Mouse (Mus musculus) spleen, postnatal 10 days (tissue): ENCODE data around the gene Nme8.
A peak's percentile ranks its signal among the peaks of the same experiment; 100 is the strongest.

Experiments used
- DNase-seq, 2 experiments: peaks; one replicate each; pipeline ENCODE4 v3.0.0; 2021 to 2022; ENCODE audit warnings: low spot score in 2 of 2

Nme8 gene

GRCm38 (mm10) chr13:19640203-19640851 lies 57.3 kb downstream of the Nme8 start:
- DNase-seq, result no peak

GRCm38 (mm10) chr13:19636131-19636530 lies 61.5 kb downstream of the Nme8 start:
- DNase-seq, result no peak

GRCm38 (mm10) chr13:19630768-19631709 lies 66.6 kb downstream of the Nme8 start:
- peak in 1 of 2 experiments; percentile 4 for DNase-seq

GRCm38 (mm10) chr13:19626473-19626872 lies 71.1 kb downstream of the Nme8 start:
- DNase-seq, result no peak

DNA sequence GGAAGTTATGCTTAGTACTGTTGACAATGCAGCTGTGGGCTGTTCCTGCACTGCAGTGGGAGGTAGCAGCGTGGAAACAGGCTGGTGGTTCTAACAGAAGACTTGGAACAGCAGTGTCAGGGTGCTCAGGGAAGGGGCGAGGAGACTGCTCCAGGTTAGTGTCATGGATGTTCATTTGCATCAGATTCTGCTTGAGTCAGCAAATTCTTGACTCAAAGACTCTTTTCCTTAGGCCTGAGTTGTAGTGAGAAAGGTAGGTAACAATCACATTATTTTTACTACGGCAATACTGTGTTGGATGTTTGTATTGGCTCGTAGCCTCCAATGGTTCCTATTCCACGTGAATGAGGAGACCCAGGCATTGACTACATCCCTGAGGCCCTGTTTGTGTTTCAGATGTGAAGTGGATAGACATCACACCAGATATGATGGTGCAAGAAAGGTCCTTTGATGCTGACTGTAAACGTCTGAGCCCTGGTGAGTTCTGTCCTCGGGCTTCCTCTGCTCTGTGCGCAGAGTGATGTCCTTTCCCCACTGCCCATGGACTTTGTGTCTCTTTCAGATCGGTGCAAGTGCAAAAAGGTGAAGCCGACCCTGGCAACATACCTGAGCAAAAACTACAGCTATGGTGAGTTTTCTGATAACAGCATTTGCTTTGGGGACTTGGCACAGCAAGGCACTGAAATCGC lies 72.8 kb downstream of the Nme8 start:
- DNase-seq, result no peak

- peak in 1 of 2 experiments; percentile 19 for DNase-seq
Observed at GRCm38 (mm10) chr13:19623228-19623905, 74.2 kb downstream of the Nme8 start.

- peak in 1 of 2 experiments; percentile 53 for DNase-seq
Observed at GRCm38 (mm10) chr13:19622573-19623227, 74.9 kb downstream of the Nme8 start, which contains the start of gene Sfrp4. Gene Sfrp4, plus strand, starts transcription at chr13:19623104.

- peak; percentile 75 for DNase-seq
Observed at GRCm38 (mm10) chr13:19619216-19619927, 78.2 kb downstream of the Nme8 start, which contains the start of gene Epdr1. Gene Epdr1, minus strand, starts transcription at chr13:19619927.

- DNase-seq, result no peak
Observed at GRCm38 (mm10) chr13:19618841-19619215, 78.8 kb downstream of the Nme8 start.

DNA sequence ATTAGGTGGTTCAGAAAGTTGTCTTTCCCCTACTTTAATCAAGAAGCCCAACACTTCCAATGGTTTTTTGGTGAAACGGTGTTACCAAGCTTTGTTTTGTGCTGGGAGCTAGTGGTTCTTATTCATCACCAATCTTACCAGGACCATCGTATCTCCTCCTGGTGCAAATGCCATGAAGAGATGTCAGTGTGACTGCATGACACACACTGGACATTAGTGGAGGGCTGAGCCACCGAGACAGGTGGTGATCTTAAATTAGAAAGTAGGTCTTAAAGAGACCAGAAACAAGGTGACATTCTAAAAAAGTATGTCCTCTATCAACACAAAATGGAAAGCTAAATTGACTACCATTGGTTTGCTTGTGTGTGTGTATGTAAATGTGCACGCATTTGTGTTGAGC lies 79.5 kb downstream of the Nme8 start:
- DNase-seq, result no peak

DNA sequence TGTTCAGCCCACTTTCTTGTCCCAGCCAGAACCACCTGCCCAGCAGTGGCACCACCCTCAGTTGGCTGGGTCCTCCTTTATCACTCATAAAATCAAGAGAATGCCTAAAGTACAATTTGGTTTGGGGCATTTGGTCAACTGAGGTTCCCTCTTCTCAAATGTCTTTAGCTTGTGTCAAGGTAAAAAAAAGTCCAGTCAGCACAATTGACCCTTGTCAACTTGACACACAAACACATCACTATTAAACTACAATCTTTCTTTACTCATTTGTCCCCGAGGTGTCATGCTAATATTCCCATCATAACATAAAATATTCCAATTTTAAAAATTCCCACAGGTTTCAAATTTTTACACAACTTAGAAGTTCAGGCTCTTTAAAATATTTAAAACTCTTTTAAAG lies 83.3 kb downstream of the Nme8 start:
- no peak for DNase-seq

DNA sequence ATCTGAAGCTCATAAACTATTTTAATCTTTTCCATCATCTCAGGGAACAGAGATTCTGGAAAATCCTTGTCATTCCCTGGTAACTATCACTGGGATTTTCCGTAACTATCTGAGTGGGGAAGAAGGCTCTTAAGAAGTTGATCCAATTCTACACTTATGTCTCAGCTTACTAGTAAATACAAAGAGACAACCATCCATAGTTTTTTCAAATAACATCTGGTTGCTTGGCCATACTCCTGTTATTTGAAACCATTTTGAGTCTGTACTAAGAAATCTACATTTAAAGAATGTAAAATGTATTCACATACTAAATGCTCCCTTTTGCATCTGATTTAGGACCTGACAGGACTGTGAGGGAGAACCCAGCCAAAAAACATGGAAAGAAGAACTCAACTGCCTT lies 84.2 kb downstream of the Nme8 start:
- DNase-seq, result no peak

DNA sequence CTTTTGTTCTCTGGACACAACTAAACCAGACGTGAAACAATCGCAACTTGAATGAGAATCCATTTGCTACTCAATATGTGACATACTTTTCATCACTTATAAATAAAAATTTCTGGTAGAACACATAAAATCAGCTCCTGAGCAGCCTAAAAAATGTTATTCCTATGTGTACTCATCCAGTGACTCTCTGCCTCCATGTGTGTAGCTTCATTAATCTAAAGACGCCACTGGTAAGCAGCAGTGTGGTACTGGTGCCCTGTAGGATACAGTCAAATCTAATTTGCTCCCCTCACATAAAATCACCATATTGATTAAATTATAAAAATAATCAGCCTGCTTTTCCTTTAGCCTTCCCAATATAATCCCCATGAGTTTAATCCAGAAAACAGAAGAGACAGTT lies 84.6 kb downstream of the Nme8 start:
- no peak for DNase-seq

GRCm38 (mm10) chr13:19612348-19612747 lies 85.2 kb downstream of the Nme8 start:
- peak in 1 of 2 experiments; percentile 49 for DNase-seq

- DNase-seq, result no peak
Observed at GRCm38 (mm10) chr13:19608120-19608519, 89.5 kb downstream of the Nme8 start.

GRCm38 (mm10) chr13:19604916-19605315 lies 92.7 kb downstream of the Nme8 start:
- no peak for DNase-seq

GRCm38 (mm10) chr13:19603719-19604118 lies 93.9 kb downstream of the Nme8 start:
- DNase-seq, result no peak

DNA sequence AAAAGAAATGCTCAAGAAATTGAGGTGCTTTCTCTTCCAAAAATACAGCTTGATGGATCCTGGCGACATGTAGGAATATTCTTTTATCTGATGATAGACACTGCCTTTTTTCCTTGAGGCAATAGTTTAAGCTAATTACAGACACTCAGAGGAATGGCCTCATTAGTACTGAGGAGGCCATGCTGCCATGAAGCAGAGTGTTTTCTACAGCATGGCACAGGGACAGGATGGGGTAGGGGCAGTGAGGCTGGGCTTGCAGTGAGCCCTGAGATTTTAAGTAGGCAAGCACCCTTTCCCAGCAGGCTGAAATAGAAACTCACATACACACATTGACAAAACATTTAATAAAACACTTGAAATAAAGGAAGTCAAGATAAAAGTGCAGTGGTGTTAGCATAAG lies 95.1 kb downstream of the Nme8 start:
- DNase-seq, result no peak

- no peak for DNase-seq
Observed at GRCm38 (mm10) chr13:19599242-19599641, 98.4 kb downstream of the Nme8 start.

DNA sequence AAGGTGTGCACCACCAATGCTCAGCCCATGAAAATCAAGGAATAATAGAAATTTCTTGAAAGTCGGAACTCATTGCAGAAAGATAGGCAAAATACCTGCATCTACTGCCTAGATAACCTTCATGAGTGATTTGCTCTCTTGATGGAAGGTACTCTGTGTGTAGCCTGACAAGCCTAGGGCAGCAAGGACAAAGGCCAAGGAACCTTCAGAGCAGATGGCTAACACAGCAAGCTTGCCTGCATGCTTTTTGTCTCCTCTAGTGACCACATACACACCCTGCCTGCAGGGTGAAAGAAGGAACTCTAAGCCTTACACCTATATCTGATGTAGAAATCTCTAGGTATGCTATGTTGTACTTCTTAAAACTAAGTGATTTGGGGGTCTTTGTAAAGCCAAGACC lies 102.5 kb downstream of the Nme8 start:
- DNase-seq, result no peak
